Mouse (Mus musculus): Measurements from ENCODE around the gene Mtm1. TPM values are rescaled to one million over a fixed set of nuclear protein-coding genes. Genes with fewer than 3 reads are reported as not detected.

Gene Mtm1
- polyA plus RNA-seq, 1 experiment from 2014 or later: 5.4 TPM

GRCm38 (mm10) chrX:71260857-71261256 is 50.3 kb downstream of the Mtm1 start:
- H3K4me3 ChIP-seq (replicated peaks; ENCODE audit: low read depth, low read length): no peak overlapping the region
- H3K36me3 ChIP-seq (ENCODE audit: insufficient read depth, low read length): no peaks in the 10 kb centered on the region
- 98% methylated on average over 4 of the region's 4 CpGs for WGBS
- ATAC-seq (replicated peaks; ENCODE audit: low FRiP score, low read depth): no peak
- no peaks in the 10 kb centered on the region for H3K9me3 ChIP-seq (replicated peaks; ENCODE audit: low read length)
- no peak overlapping the region for H3K27ac ChIP-seq
- H3K9ac ChIP-seq (ENCODE audit: low read depth, low read length): no peak overlapping the region
- no peak overlapping the region for H3K4me2 ChIP-seq (ENCODE audit: low read length)
- H3K4me1 ChIP-seq (replicated peaks; ENCODE audit: insufficient read depth, low read length): no peaks in the 10 kb centered on the region
- no peaks in the 10 kb centered on the region for H3K27me3 ChIP-seq (ENCODE audit: insufficient read depth, low read length)
- no peak for TF ChIP-seq CTCF (IDR thresholded peaks at IDR 0.05; ENCODE audit: low read depth)
- DNase-seq (ENCODE audit: low spot score): no peak

- 73% methylated on average over 2 of the region's 2 CpGs for WGBS
- TF ChIP-seq CTCF (IDR thresholded peaks at IDR 0.05; ENCODE audit: low read depth): no peak
- Histone ChIP-seq H3K27ac (no peak overlapping the region), H3K9ac (ENCODE audit: low read depth, low read length) (no peak overlapping the region), H3K4me2 (ENCODE audit: low read length) (no peak overlapping the region), H3K4me3 (replicated peaks; ENCODE audit: low read depth, low read length) (no peak overlapping the region), H3K9me3 (replicated peaks; ENCODE audit: low read length) (no peaks in the 10 kb centered on the region), H3K36me3 (ENCODE audit: insufficient read depth, low read length) (no peaks in the 10 kb centered on the region), H3K4me1 (replicated peaks; ENCODE audit: insufficient read depth, low read length) (no peaks in the 10 kb centered on the region), H3K27me3 (ENCODE audit: insufficient read depth, low read length) (no peaks in the 10 kb centered on the region)
- no peak for ATAC-seq (replicated peaks; ENCODE audit: low FRiP score, low read depth)
- no peak for DNase-seq (ENCODE audit: low spot score)
Observed at GRCm38 (mm10) chrX:71264316-71264715, 53.7 kb downstream of the Mtm1 start.

GRCm38 (mm10) chrX:71268972-71269371 is 58.4 kb downstream of the Mtm1 start:
- no peak for ATAC-seq (replicated peaks; ENCODE audit: low FRiP score, low read depth)
- 72% methylated on average over 1 of the region's 1 CpGs for WGBS

GRCm38 (mm10) chrX:71274150-71274549 is 63.6 kb downstream of the Mtm1 start:
- Histone ChIP-seq H3K4me2 (ENCODE audit: low read length) (no peak overlapping the region), H3K9ac (ENCODE audit: low read depth, low read length) (no peak overlapping the region), H3K27me3 (ENCODE audit: insufficient read depth, low read length) (no peaks in the 10 kb centered on the region), H3K9me3 (replicated peaks; ENCODE audit: low read length) (no peaks in the 10 kb centered on the region), H3K4me1 (replicated peaks; ENCODE audit: insufficient read depth, low read length) (no peaks in the 10 kb centered on the region), H3K36me3 (ENCODE audit: insufficient read depth, low read length) (no peaks in the 10 kb centered on the region), H3K27ac (no peak overlapping the region), H3K4me3 (replicated peaks; ENCODE audit: low read depth, low read length) (no peak overlapping the region)
- ATAC-seq (replicated peaks; ENCODE audit: low FRiP score, low read depth) (no peak), DNase-seq (ENCODE audit: low spot score) (no peak)
- 81% methylated on average over 3 of the region's 3 CpGs for WGBS
- no peak for TF ChIP-seq CTCF (IDR thresholded peaks at IDR 0.05; ENCODE audit: low read depth)

More at GRCm38 (mm10) chrX:71268972-71269371, 58.4 kb downstream of the Mtm1 start:
- H3K9me3 ChIP-seq (replicated peaks; ENCODE audit: low read length): no peaks in the 10 kb centered on the region
- no peak overlapping the region for H3K27ac ChIP-seq
- no peaks in the 10 kb centered on the region for H3K36me3 ChIP-seq (ENCODE audit: insufficient read depth, low read length)
- H3K4me3 ChIP-seq (replicated peaks; ENCODE audit: low read depth, low read length): no peak overlapping the region
- H3K9ac ChIP-seq (ENCODE audit: low read depth, low read length): no peak overlapping the region
- DNase-seq (ENCODE audit: low spot score): no peak
- no peak overlapping the region for H3K4me2 ChIP-seq (ENCODE audit: low read length)
- H3K4me1 ChIP-seq (replicated peaks; ENCODE audit: insufficient read depth, low read length): no peaks in the 10 kb centered on the region
- H3K27me3 ChIP-seq (ENCODE audit: insufficient read depth, low read length): no peaks in the 10 kb centered on the region
- TF ChIP-seq CTCF (IDR thresholded peaks at IDR 0.05; ENCODE audit: low read depth): no peak

- ATAC-seq (replicated peaks; ENCODE audit: low FRiP score, low read depth): no peak
- no peak for TF ChIP-seq CTCF (IDR thresholded peaks at IDR 0.05; ENCODE audit: low read depth)
- Histone ChIP-seq H3K4me2 (ENCODE audit: low read length) (no peak overlapping the region), H3K27me3 (ENCODE audit: insufficient read depth, low read length) (no peaks in the 10 kb centered on the region), H3K4me3 (replicated peaks; ENCODE audit: low read depth, low read length) (no peak overlapping the region), H3K36me3 (ENCODE audit: insufficient read depth, low read length) (no peaks in the 10 kb centered on the region), H3K9ac (ENCODE audit: low read depth, low read length) (no peak overlapping the region), H3K27ac (no peak overlapping the region), H3K4me1 (replicated peaks; ENCODE audit: insufficient read depth, low read length) (no peaks in the 10 kb centered on the region), H3K9me3 (replicated peaks; ENCODE audit: low read length) (no peaks in the 10 kb centered on the region)
- 90% methylated on average over 3 of the region's 3 CpGs for WGBS
- no peak for DNase-seq (ENCODE audit: low spot score)
Observed at GRCm38 (mm10) chrX:71285473-71285872, 74.9 kb downstream of the Mtm1 start.

- H3K4me1 ChIP-seq (replicated peaks; ENCODE audit: insufficient read depth, low read length): no peaks in the 10 kb centered on the region
- WGBS: 93% methylated on average over 7 of the region's 7 CpGs
- H3K27me3 ChIP-seq (ENCODE audit: insufficient read depth, low read length): no peaks in the 10 kb centered on the region
- no peak for ATAC-seq (replicated peaks; ENCODE audit: low FRiP score, low read depth)
- no peak overlapping the region for H3K4me3 ChIP-seq (replicated peaks; ENCODE audit: low read depth, low read length)
- DNase-seq (ENCODE audit: low spot score): no peak
- no peaks in the 10 kb centered on the region for H3K9me3 ChIP-seq (replicated peaks; ENCODE audit: low read length)
- TF ChIP-seq CTCF (IDR thresholded peaks at IDR 0.05; ENCODE audit: low read depth): no peak
- no peak overlapping the region for H3K9ac ChIP-seq (ENCODE audit: low read depth, low read length)
- H3K36me3 ChIP-seq (ENCODE audit: insufficient read depth, low read length): no peaks in the 10 kb centered on the region
- H3K4me2 ChIP-seq (ENCODE audit: low read length): no peak overlapping the region
- H3K27ac ChIP-seq: no peak overlapping the region
Observed at GRCm38 (mm10) chrX:71287088-71287487, 76.5 kb downstream of the Mtm1 start.

- ATAC-seq (replicated peaks; ENCODE audit: low FRiP score, low read depth): no peak
- TF ChIP-seq CTCF (IDR thresholded peaks at IDR 0.05; ENCODE audit: low read depth): no peak
- no peaks in the 10 kb centered on the region for H3K36me3 ChIP-seq (ENCODE audit: insufficient read depth, low read length)
- H3K9me3 ChIP-seq (replicated peaks; ENCODE audit: low read length): no peaks in the 10 kb centered on the region
- no peak overlapping the region for H3K4me3 ChIP-seq (replicated peaks; ENCODE audit: low read depth, low read length)
- H3K27ac ChIP-seq: no peak overlapping the region
- H3K9ac ChIP-seq (ENCODE audit: low read depth, low read length): no peak overlapping the region
- no peak overlapping the region for H3K4me2 ChIP-seq (ENCODE audit: low read length)
- no peaks in the 10 kb centered on the region for H3K27me3 ChIP-seq (ENCODE audit: insufficient read depth, low read length)
- DNase-seq (ENCODE audit: low spot score): no peak
- WGBS: 70% methylated on average over 2 of the region's 2 CpGs
- H3K4me1 ChIP-seq (replicated peaks; ENCODE audit: insufficient read depth, low read length): no peaks in the 10 kb centered on the region
Observed at GRCm38 (mm10) chrX:71294191-71294590, 83.6 kb downstream of the Mtm1 start.
